Mouse (Mus musculus) ovary, adult 18-20 months (tissue): ENCODE results near the gene Gm3448.
"Not testable (repeated sequence)": the region's sequence is repeated elsewhere in the genome, so short reads cannot be mapped to it uniquely, and the experiment has no call there.

Experiments
- DNase-seq: peaks from one replicate; pipeline ENCODE4 v3.0.0; 2022; ENCODE audit warnings: low spot score, mixed read lengths

Gm3448 gene

GRCm38 (mm10) chr17:15031414-15031813 is 9.9 kb downstream of the Gm3448 start:
- DNase-seq = not testable (repeated sequence)

- not testable (repeated sequence) for DNase-seq
Measured at GRCm38 (mm10) chr17:15025513-15025912, 15.8 kb downstream of the Gm3448 start.

- DNase-seq = not testable (repeated sequence)
Measured at GRCm38 (mm10) chr17:15024502-15025193, 16.7 kb downstream of the Gm3448 start.

GRCm38 (mm10) chr17:15023878-15024492 is 17.4 kb downstream of the Gm3448 start:
- DNase-seq = not testable (repeated sequence)

GRCm38 (mm10) chr17:15021503-15022220 is 19.7 kb downstream of the Gm3448 start:
- DNase-seq = peak; percentile 2

GRCm38 (mm10) chr17:15009706-15010413 is 31.5 kb downstream of the Gm3448 start, which contains the start of gene Gm3435:
TSS of gene Gm3435 (plus strand) at chr17:15010176.
- not testable (repeated sequence) for DNase-seq

GRCm38 (mm10) chr17:15009088-15009487 is 32.2 kb downstream of the Gm3448 start:
- DNase-seq = not testable (repeated sequence)

GRCm38 (mm10) chr17:15000047-15000446 is 41.3 kb downstream of the Gm3448 start:
- DNase-seq = not testable (repeated sequence)

- DNase-seq = not testable (repeated sequence)
Measured at GRCm38 (mm10) chr17:14994140-14994539, 47.2 kb downstream of the Gm3448 start.

- DNase-seq = not testable (repeated sequence)
Measured at GRCm38 (mm10) chr17:14993139-14993832, 48.1 kb downstream of the Gm3448 start.

- DNase-seq = not testable (repeated sequence)
Measured at GRCm38 (mm10) chr17:14992522-14993138, 48.7 kb downstream of the Gm3448 start.

GRCm38 (mm10) chr17:14990116-14990702 is 51.1 kb downstream of the Gm3448 start:
- DNase-seq = not testable (repeated sequence)

GRCm38 (mm10) chr17:14978362-14979038 is 62.8 kb downstream of the Gm3448 start, which contains the start of the genes 9030025P20Rik and Gm3417:
TSS of gene 9030025P20Rik (plus strand) at chr17:14978468.
TSS of gene Gm3417 (minus strand) at chr17:14978790.
- DNase-seq = not testable (repeated sequence)

GRCm38 (mm10) chr17:14977718-14978361 is 63.5 kb downstream of the Gm3448 start:
- not testable (repeated sequence) for DNase-seq

- not testable (repeated sequence) for DNase-seq
Measured at GRCm38 (mm10) chr17:14968373-14968913, 72.9 kb downstream of the Gm3448 start.

- not testable (repeated sequence) for DNase-seq
Measured at GRCm38 (mm10) chr17:14961557-14962154, 79.7 kb downstream of the Gm3448 start.

- DNase-seq = not testable (repeated sequence)
Measured at GRCm38 (mm10) chr17:14960951-14961556, 80.3 kb downstream of the Gm3448 start, which contains the start of gene Phf10. TSS of gene Phf10 (minus strand) at chr17:14961273.

GRCm38 (mm10) chr17:14960520-14960919 is 80.8 kb downstream of the Gm3448 start:
- DNase-seq = no peak
